Mouse (Mus musculus): Measurements from ENCODE around the gene Adra2c. TPM values are rescaled to one million over a fixed set of nuclear protein-coding genes. Genes with fewer than 3 reads are reported as not detected.

Adra2c gene
- polyA plus RNA-seq (2014; fragmentation: Illumina TruSeq; extraction: RNeasy Lipid Tissue Mini Kit (QIAGEN cat#74804); ENCODE audit: low read depth, low replicate concordance): not detected

GRCm38 (mm10) chr5:35278019-35278418, at the start of gene Adra2c:
Gene Adra2c (plus strand): TSS chr5:35278319.

Other genes with a start within 250 kb of the Adra2c start
- not detected for gene Hgfac, start 236.8 kb upstream of the Adra2c start, polyA plus RNA-seq (2014; fragmentation: Illumina TruSeq; extraction: RNeasy Lipid Tissue Mini Kit (QIAGEN cat#74804); ENCODE audit: low read depth, low replicate concordance)
- gene Dok7, start 221.6 kb upstream of the Adra2c start, polyA plus RNA-seq (2014; fragmentation: Illumina TruSeq; extraction: RNeasy Lipid Tissue Mini Kit (QIAGEN cat#74804); ENCODE audit: low read depth, low replicate concordance): 0.27 TPM
- gene Lrpap1, start 172.6 kb upstream of the Adra2c start, polyA plus RNA-seq (2014; fragmentation: Illumina TruSeq; extraction: RNeasy Lipid Tissue Mini Kit (QIAGEN cat#74804); ENCODE audit: low read depth, low replicate concordance): 14.7 TPM
- gene Hmx1, start 110.8 kb downstream of the Adra2c start, polyA plus RNA-seq (2014; fragmentation: Illumina TruSeq; extraction: RNeasy Lipid Tissue Mini Kit (QIAGEN cat#74804); ENCODE audit: low read depth, low replicate concordance): 0.22 TPM
- gene Cpz, start 247.4 kb downstream of the Adra2c start, polyA plus RNA-seq (2014; fragmentation: Illumina TruSeq; extraction: RNeasy Lipid Tissue Mini Kit (QIAGEN cat#74804); ENCODE audit: low read depth, low replicate concordance): not detected